Mouse (Mus musculus) spleen, postnatal 4 days (tissue): ENCODE data around the gene Zfp866.

ENCODE experiments used
- DNase-seq, 2 experiments: peaks; one replicate each; pipeline ENCODE4 v3.0.0; 2022; ENCODE audit warnings: low spot score in 2 of 2

Zfp866 gene

DNA sequence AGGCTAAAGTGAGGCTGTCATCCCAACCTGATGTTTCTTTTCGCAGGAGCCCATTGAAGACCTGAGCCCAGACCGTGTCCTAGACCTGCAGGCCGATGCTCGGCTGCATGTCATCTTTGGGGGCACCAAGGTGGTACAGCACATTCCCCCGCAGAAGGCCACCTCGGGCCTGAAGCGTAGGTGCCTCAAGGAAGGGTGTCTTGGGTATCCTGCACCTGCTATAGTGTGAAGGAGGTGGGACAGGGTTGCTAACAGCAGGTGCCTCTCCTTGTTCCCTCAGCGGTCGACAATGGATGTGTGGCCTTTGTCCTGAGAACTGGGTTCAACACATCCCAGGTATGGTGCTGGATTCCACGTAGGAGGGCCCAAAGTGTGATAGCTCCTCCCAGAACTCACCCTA lies 6.7 kb upstream of the Zfp866 start:
- DNase-seq = peak; percentile 9 to 58

DNA sequence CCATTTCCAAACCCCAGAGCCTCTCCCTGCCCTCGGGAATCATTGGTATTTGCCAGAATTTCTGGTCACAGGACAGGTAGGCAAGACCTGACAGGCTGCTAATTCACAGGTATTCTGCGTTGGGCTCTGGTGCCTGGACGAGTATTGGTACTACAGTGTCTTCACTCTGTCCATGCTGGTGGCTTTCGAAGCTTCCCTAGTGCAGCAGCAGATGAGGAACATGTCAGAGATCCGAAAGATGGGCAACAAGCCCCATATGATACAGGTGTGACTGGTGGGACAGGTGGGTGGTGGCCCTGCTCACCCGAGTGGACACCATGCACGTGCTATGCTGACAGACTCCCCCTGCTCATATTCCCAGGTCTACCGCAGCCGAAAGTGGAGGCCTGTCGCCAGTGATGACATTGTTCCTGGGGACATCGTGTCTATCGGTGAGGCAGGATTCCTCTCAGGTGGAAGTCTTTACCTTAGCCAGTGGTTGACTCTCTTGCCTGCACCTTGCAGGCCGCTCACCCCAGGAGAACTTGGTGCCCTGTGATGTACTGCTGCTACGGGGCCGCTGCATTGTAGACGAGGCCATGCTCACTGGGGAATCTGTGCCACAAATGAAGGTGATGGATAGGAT lies 5.9 kb upstream of the Zfp866 start:
- DNase-seq = peak; percentile 10 to 54

DNA sequence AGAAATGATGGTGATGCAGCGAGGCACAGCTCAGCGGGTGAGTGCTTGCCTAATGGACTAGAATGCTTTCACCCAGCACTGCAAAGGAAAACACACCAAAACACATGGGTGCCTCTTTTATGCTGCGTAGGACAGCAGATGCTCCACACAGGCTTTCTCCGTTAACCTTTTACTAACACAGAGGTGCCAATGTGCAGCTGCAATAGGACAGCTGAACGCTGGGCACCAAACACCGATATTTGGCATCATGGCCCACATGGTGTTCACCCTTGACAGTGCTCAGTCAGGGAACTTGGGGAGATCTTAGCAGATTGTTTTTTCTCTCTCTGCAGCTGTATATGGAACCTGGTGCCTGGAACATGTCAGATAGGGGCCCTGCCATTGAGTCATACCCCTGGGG lies 3.9 kb upstream of the Zfp866 start:
- peak in 1 of 2 experiments; percentile 4 for DNase-seq

DNA sequence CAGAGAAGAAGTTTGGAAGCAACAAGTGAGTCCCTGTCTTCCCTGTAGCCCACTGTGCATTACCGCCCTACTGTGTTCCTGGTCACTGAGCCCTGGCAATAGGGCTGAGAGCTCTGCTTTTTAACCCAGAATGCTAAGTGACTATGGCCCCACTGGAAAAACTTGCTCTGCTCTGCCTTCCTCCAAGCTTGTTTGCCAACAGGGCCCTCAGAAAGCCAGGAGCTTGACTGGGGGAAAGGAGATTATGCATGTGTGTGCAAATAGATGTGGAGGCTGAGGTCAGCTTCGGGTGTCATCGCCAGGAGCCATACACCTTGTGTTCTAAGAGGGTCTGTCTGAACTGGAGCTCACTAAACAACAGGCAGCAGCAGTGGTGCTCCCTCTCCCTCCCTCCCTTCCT lies 3.1 kb upstream of the Zfp866 start:
- DNase-seq = peak; percentile 9 to 45

DNA sequence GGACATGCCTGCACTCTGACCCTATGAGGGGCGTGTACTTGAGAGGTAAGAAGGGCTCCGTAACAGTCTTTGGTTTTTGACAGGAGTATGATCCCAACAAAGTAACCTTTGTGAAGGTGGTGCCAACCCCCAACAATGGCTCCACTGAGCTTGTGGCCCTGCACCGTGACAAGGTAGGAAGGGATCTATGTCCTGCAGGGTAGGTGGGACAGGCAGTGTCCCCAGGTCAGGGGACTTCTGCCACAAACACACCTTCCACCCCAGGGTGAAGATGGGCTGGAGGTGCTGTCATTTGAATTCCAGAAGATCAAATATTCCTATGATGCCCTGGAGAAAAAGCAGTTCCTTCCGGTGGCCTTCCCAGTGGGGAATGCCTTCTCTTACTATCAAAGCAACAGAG lies 2.7 kb upstream of the Zfp866 start:
- DNase-seq = peak; percentile 9 to 54

DNA sequence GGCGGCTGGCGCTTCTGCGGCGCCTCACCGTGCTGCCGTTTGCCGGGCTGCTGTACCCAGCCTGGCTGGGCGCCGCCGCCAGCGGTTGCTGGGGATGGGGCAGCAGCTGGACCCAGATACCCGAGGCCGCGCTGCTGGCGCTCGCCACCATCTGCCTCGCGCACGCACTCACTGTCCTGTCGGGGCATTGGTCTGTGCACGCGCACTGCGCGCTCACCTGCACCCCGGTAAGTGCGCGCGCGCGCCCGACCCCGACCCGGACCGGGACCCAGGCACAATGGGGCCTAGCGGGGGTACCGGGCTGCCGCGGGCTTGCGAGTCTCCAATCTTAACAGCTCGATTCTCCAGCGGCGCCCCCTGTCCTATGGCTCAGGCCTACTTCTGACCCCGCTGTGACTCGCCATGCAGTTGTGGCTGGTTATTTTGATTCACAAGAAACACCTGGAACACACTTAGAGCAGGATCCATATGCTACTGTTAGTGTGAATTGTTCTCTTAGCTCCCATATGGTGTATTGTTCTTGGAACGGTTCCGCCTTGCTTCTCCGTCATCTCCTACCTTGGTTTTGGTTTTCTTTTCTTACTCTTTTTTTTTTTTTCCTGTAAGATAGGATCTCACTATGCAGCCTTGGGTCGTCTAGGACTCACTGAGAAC lies 564 bp upstream of the Zfp866 start:
- DNase-seq = peak; percentile 47 to 80

DNA sequence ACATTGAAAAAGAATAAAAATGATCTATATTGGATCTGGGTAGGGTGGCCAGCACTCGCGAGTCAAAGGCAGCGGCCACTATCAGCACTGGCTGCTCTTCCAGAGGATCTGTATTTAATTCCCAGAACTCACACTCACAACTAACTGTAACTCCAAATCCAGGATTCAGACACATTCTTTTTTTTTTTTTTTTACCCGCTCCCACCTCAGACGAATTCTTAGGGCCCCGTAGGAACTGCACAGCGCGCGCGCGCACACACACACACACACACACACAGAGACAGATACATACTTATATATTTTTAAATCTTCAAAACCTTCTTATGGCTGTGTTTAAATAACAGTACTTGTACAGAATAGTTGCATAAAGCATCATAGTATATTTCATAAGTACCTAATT lies 614 bp downstream of the Zfp866 start:
- peak; percentile 11 to 60 for DNase-seq

DNA sequence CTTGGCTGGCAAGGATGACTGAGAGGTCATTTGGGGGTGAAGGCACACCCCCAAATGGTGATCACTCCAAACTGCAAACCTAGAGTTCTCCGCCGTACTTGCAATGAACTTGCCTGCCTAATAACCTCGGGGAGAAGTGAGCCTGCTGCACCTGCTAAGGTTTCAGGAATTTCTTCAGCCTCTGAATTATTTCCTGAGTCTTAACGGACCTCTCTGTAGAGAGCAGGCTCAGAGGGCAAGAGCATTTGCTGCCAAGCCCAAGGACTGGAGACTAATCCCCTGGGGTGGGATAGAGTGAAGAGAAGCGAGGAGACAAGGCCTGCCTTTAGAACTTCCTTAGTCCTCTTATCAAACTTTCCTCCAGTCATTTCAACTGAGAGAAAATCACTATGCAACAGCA lies 1.2 kb downstream of the Zfp866 start:
- DNase-seq = peak; percentile 12 to 52

DNA sequence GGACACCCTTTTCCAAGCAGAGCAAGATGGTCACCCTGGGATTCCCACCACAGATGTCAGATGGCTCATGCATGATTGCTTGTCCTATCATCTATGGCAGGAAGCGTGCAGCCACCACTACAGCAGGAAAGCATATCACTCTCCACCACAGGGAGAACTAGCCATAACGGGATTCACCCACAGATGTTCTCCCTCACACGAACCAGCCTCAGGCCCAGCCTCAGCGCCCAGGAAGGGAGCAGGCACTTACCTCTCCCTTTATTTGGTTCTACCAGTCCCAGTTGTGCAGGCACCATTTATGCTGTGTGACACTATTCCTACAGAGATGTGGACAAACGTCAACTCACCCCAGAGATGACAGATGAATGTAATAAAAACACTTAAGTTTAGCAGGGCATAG lies 1.9 kb downstream of the Zfp866 start:
- peak; percentile 13 to 58 for DNase-seq

DNA sequence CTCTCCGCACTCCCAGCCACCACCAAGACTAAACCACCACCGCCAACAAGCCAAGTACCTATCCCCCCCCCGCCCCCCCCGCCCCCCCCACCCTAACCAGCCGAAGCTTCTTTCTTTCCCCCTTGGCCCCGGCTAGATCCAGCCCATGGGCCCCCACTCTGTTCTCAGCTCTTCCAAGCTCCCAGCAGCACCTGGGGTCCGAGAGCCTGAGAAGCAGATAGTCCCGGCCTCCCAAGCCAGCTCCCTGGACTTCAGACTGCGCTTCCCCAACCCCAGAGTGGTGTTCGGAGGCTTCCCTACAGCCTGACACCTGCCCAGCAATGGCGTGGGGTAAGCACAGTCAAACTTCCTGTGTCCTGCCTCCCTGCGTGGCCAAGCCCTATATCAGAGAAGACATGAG lies 13.9 kb downstream of the Zfp866 start:
- DNase-seq = peak in 1 of 2 experiments; percentile 12

DNA sequence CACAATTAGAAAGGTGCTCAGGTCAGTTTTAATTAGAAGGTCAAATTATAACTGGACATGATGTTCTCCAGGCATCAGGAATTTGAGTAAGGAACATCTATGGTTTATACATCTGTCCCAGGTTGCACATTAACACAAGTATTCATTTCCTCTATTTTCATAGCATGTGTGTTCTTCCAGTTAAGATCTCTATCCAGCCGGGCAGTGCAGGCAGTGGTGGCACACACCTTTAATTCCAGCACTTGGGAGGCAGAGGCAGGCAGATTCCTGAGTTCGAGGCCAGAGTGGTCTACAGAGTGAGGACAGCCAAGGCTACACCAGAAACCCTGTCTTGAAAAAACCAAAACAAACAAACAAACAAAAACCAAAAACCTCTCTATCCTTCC lies 15.8 kb downstream of the Zfp866 start:
- DNase-seq = peak; percentile 10 to 57

DNA sequence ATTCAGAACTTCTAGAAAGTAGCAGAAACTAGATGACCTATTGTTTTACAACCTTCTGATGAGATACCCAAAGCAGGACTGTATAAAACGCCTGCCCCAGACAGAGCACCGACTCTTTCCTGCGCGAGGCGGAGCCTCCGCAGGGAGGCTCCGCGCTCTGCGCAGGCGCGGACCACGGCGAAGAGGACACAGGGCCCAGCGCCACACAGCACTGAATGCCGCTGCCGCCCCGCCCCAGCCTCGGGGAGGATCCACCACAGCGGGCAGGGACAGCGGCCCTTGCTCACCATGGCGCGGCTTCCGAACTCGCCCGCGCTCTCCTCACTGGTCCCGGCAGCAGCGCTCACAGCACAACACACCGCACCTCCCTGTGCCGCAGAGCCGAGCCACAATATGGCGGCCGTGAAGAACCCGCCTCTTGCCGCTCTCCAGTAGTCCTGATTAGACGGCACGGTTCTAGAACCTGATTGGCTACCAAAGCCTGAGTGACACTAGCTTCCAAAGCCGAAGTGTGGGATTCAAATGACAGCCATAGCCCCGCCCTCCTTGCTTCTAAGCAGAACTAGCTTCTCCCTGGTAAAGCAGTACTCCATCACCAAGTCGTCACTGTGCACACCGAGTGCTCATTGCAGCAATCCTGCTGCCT lies 16.4 kb downstream of the Zfp866 start, which contains the start of gene Gm20422:
Gm20422 (minus strand) TSS at position 384 of the 646 bp plus-strand sequence.
- DNase-seq = peak; percentile 86 to 92

DNA sequence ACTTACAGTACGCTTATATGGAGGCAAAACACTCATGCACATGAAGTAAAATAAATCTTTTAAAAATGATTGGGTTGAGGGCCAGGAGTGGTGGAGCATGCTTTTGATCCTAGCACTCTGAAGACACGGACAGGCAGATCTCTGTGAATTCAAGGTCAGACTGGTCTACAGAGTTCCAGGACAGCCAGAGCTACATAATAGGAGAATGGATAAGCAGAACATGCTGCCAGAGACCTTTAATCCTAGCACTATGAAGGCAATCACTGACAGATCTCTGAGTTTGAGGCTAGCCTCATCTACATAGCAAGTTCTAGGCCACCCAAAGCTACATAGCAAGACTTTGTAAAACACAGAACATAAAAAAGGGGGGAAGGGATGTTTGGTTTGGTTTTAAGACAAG lies 18.9 kb downstream of the Zfp866 start:
- peak in 1 of 2 experiments; percentile 37 for DNase-seq

DNA sequence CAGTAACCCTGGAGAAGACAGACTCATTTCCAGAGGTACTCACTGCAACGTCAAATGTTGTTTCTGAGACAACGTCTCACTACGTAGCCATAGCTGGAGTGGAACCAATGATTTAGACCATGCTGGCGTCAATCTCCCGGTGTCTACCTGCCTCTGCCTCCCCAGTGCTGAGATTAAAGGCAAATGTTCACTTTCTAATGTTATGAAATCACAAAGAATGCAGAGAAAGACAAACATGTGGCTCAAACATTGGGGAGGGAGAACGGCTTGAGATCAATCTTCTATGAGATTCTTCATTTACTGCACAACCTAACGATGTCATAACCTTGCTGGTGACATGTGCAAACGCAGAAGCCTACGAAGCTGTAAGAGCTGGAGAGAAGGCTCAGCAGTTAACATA lies 19.8 kb downstream of the Zfp866 start:
- peak in 1 of 2 experiments; percentile 42 for DNase-seq

DNA sequence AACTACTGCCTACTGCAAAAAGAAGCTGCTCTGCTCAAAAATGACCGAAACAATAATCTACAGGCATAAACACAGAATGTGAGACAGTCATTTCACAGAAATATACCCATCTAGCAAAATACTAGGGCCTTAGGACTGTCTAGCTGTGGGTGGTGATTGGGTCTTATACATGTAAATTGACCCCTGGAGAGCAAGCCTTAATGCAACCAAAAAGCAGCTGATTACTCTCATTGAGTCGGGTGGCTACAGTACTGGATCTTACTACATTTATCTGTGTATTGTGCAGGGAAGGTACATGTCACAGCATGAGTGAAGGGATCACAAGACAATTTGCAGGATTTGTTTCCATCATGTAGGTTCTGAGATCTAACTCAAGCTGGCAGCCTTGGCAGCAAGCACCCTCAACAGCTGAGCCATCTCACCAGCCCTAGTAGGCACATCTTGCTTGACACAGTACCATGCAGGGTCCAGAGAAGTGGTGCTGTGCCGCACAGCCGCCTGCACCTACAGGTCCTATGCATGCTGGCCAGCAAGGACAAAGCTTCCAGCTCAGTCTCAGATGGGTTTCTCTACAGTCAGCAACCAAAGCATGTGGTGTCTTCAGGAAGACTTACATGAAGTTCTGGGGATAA lies 29.0 kb downstream of the Zfp866 start:
- DNase-seq = no peak

DNA sequence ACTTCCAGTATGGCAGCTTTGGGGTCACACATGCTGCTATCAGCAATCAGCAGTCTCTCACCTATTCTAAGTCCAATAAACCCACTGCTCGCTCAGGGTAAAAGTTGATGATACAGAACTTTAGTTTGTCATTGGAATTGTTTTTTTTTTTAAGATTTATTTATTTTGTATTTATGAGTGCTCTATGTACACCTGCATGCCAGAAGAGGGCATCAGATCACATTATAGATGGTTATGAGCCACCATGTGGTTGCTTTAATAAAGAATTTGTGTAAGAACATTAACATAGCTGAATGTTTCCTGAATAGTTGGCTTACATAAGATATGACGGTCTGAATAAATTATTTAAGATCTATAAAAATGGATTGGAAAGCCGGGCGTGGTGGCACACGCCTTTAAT lies 32.7 kb downstream of the Zfp866 start:
- no peak for DNase-seq

DNA sequence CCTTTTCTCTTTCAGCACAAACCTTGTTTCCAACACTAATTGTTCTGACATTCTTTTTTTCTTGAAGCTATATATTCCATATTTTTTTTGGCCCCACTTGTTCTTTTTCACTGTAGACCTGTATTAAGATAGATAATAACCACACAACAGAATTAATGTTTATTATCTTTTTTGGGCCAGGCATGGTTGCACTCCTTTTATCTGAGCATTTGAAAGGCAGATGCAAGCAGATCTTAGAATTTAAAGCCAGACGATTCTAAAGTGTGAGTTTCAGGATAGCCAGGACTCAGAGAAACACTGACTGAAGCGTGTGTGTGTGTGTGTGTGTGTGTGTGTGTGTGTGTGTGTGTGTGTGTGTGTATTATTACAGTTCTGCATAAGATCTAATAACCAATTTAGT lies 38.5 kb downstream of the Zfp866 start:
- DNase-seq = no peak

DNA sequence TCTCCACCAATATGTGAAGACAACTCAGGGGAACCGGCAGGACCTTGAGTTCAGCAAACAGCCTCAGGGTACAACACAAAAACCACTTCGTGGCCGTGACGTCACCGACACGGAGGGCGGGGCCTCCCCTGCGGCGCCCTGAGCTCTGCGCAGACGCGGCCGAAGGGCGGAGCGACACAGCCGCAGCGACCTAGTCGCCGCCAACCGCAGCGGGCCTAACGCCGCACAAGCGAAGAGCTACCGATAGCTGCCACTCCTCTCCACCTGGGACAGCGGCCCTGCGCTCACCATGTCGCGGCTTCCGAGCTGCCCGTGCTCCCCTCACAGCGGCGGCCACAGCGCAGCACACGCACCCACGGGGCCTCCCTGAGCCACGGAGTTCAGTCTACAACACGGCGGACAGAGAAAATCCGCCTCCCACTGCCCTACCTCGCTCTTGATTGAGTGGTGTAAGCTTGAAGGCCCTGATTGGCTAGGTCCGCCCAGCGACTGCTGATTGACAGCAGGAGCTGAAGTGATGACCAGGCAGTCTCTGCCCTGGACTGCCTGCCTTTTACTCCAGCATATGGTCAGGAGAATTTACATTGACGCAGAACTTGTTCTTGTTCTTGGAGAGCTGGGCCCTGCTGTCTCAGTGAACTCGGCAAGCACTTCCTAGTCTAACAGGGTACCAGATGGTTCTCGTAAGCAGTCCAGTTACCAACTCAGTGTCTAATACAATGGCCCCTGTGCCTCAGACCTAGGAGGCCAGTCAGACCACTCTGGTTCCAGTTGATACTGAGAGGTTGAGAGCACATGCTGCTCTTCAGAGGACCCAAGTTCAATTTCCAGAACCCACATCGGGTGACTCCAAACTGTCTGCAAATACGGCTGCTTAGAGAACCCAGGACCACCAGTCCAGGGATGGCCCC lies 41.2 kb downstream of the Zfp866 start, which contains the start of gene Zfp963:
Zfp963 (minus strand) TSS at position 427 of the 911 bp plus-strand sequence.
- peak; percentile 96 to 98 for DNase-seq

DNA sequence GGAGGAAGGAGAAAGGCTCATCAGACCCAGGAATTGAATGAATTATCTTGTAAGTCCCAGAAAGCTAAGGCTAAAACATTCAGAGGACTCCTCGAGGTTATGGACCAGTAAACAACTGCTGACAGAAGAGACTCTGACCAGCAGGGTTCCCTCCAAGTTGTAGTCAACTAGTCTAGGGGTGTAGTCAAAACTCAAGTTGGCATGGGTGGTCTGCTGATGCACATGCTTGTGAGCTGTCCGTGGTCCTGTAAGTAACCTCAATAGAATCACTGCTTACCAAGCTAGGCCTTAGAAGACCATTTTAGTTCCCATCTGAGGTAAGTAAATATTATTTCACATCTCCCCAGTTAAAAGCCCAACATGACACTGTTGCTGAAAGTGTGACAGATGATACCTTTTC lies 49.7 kb downstream of the Zfp866 start:
- DNase-seq = no peak

DNA sequence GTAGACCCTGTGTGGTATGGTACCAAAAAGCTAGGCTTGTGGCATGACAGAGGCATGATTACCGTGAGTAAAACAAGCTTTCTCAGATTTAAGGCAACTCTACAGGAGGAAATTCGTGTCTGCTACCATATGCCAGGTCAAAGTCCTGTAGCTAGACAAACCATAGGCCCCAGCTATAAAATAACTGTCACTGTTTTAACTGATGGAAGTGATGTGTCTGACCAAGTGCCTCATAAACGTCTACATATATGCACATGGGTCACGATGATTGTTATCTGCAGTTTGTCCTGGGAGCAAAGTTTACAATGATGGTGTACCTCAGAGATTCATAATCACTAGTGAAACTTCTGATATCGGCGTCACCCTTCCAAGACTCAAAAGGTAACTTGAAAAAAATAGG lies 50.2 kb downstream of the Zfp866 start:
- no peak for DNase-seq

DNA sequence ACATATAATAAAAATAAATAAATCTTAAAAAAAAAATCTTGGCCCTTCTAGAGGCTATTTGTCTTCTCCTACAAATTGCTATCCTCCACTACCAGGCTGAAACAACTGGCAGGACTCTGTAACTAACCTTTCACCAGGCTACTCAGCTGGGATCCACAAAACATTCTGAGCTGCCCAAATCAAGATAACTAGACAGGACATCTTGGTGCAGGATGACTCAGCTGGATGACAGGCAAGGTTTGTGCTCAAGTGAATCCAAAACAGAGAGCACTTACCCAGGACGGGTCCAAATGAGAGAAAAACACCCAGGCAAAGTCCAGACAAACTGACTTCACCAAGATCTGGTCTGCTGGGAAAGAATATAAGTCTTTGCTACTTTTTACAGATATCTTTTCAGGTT lies 55.5 kb downstream of the Zfp866 start:
- DNase-seq = no peak

DNA sequence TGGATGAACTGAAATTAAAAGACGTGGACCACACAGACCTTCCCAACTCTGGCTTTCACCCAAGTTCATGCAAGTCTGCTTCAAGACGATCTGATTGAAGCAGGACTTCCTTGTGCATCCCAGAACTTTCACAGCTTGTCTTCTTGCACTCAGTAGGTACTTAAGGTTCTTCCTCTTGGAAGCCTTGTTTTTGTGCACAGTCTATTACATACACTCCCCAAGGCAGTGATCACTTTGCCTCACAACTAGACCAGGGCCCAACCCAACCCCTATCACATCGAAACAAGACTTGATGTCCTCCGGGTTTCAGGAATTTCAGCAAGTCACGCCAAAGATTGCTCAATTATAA lies 73.8 kb downstream of the Zfp866 start:
- no peak for DNase-seq
